Mouse (Mus musculus): ENCODE measurements at regions not wholly inside any gene's neighbourhood (a gene's known extent, or its start where the extent isn't known, plus 50 kb on each side); places are given as distances from the start of the nearest gene placed in this dataset.

DNA sequence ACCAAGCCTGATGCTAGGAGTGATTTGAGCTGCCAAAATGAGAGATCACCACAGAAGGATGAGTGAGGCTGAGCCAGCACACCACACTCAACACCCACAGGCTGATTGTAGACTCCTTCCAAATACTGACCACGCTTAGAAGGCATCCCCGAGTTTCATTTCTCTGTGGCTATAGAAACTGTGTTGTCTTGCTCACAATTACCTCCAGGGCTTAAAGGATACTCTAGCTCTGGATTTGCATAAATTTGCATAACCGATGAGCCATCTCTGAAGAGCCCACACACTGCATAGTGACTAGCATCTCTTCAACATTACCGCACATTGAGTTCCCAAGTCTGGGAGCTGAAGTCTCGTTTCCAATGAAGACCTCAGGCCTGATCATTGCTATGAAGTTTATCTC, 110.3 kb downstream of the Nufip1 start:
- TF ChIP-seq GATA1 (IDR thresholded peaks at IDR 0.05; ENCODE audit: borderline replicate concordance, low read length), result no peak
- no peak for TF ChIP-seq FLI1 (IDR thresholded peaks at IDR 0.05; ENCODE audit: low read length)

Data from megakaryocyte, embryonic 14.5 days (primary cell).